Mouse (Mus musculus) left cerebral cortex, postnatal 25 days (tissue): ENCODE measurements around the gene Ppan. TPM values are rescaled to one million over a fixed set of nuclear protein-coding genes. Genes with fewer than 3 reads are reported as not detected.
A peak's percentile ranks its signal among the peaks of the same experiment; 100 is the strongest.

Experiments
- DNase-seq, 2 experiments: peaks; one replicate each; pipeline ENCODE4 v3.0.0; 2022; ENCODE audit warnings: low spot score in 2 of 2, mixed read lengths in 1 of 2
- intact Hi-C: fragments of 180-260 bp; cut with DNase I; formaldehyde crosslinking; loops from one replicate; pipeline ENCODE4 v1.15.1; 2025
- total RNA-seq, 2 experiments: library from RNA; stranded (reverse); gene quantifications; 2 replicates each; pipeline ENCODE4 v1.2.3; 2021

Gene Ppan
- total RNA-seq = 10 to 100 TPM; 19.9 to 21.1 TPM

DNA sequence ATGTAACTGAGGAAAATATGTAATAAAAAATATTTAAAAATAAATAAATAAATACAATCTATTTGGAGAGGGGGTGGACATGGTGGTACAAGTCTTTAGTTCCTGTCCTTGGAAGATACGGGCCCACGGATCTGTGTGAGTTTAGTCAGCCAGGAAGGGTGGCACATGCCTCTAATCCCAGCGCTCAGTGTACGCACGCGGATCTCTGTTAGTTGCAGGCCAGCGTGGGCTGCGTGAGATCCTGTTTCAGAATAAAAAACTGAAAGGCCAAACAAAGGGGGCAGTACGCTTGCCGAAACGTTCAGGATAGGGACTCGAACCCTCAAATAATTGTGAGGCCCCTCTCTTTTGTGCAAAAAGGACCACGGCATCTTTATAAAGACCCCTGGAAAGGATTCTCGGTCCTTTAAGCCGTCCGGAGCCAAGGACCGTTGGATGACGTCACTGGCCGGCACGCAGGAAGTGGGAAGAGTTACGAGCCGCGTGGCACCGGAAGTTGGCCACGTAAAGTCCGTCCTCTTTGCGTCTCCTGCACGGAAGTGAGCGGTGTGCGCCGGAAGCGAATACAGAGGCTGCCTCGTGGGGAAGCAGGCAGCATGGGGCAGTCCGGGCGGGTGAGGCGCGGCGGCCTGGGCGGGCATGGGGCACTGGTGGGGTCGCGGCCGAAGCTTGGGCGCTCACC, at the start of gene Ppan:
Gene Ppan (plus strand): TSS at position 472 of the 682 bp plus-strand sequence.
- intact Hi-C loops = no loop called here
- peak; percentile 97 to 98 for DNase-seq

DNA sequence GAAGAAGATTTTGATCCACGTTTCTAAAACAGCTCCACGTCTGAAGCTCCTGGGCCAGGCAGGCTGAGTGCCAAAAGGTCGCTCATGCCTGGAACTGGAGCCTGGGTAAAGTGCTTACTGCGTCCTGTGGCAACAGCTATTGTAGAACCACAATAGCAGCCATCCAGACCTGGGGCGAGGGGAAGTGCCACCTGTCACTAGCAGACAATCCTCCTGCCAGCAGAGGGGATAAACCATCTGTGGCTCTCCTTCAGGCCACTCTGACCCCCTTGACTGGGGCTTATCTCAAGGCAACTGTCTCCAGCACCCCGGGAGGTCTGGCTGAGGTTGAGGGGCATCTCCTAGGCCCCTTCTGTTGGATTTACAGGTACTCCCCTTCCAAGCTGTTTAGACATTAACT, 49.0 kb upstream of the Ppan start:
- intact Hi-C loops = no loop called here
- no peak for DNase-seq

DNA sequence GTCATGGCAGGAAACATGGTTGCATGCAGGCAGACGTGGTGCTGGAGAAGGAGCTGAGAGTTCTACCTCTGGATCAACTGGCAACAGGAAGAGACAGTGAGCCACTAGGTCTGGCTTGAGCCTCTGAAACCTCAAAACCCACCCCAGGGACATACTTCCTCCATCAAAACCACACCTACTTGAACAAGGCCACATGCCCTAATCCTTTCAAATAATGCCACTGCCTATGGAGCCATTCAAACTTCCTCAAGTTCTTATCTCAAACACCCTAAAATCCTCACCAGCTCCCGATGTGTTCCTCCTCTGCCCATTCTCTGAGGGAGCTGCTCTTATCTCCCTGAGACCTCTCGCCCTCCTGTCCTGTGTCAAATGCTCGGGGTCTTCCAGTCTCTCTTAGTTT, 45.8 kb upstream of the Ppan start:
- DNase-seq = no peak
- intact Hi-C loops = loop anchor here (10.0 kb wide), 1 partner anchor 377 kb away; the partner anchor contains the start of gene Zfp26

DNA sequence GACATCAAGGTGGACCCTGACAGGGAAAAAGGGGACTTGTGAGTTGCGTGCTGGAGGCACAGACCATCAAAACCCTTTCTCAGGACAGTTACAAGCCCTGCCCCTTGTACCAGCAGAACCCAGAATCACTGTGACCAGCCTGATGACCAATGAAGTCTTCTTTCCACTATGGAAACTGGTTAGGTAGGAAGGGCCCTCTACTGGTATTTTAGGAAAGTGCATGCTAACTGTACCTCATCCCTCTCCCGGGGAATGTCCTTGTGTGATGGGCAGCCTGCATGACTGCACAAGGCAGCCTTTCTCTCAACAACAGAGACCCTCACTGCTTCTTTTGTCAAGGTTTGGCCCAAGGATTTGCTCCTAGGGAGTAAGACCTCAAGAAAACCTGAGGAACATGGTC, 45.3 kb upstream of the Ppan start:
- peak; percentile 36 to 57 for DNase-seq
- intact Hi-C loops = loop anchor here (10.0 kb wide), 1 partner anchor 378 kb away; the partner anchor contains the start of gene Zfp26

DNA sequence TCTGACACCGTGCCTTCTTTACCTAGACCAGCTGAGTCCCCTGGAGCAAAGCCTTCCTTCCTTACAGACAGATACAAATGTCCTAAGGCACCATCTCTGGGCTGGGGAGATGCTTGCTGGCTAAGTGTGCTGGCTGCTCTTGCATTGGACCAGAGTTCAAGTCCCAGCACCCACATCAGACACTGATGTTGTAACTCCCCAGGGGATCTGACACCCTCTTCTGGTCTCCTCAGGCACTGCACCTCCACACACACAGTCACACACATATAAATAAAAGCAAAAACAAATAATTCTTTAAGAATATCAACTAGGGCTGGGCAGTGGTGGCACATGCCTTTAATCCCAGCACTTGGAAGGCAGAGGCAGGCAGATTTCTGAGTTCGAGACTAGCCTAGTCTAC, 37.8 kb upstream of the Ppan start:
- no peak for DNase-seq
- intact Hi-C loops = no loop called here

DNA sequence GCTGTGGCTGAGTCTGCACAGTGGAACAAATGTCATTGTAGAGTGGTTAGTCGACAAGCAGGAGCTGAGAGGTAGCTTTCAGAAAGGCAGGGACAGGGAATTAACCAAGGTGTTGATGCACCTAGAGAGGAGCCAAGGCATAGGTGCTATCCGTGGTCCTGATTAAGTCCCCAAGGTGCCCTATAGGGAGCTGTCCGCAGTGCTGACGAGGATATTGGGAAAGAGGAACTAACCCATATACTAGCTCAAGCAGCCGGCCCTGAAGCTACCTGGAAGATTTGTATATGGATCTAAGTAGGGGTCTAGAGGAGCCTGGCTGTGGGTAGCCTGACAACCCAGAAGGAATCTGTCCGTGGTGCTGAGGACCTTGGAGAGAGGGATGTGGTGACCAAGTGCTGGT, 30.8 kb upstream of the Ppan start:
- no peak for DNase-seq
- intact Hi-C loops = no loop called here

DNA sequence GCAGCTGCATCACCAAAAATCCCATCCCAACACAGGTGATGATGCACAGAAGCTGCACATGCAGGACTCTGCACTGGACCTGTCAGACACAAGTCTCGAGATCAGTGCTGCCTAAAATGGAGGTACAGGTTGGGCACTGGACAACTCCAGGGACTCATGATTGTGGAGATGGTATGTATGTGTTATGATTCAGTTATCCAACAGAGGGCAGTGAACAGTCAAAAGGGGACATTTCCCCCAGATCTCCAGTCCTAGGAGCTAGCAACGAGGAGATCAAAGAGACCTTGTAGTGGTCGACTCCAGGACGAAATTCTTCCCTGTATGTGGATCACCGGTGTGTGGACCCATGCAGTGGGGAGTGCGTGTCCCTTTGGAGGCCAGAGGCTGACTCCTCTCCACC, 28.0 kb upstream of the Ppan start:
- intact Hi-C loops = loop anchor here (10.0 kb wide), 1 partner anchor 205 kb away; the partner anchor contains the start of gene Pin1
- DNase-seq = no peak

DNA sequence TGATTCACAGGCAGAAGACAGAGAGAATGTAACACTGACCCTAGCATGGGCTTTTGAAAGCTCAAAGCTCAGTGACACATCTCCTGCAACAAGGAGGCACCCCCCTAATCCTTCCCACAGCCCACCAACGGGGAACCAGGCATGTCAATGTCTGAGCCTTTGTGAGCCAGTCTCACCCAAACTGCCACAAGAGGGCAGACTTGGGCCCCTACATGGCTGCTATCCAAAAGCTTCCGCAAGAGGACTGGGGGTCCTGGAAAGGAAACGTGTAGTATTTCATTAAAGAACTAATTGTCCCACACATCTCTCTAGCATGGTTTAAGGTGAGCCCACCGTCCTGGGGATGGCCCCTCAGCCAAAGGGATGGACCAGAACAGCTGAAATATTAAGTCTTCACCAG, 26.2 kb upstream of the Ppan start:
- peak in 1 of 2 experiments; percentile 9 for DNase-seq
- intact Hi-C loops = loop anchor here (10.0 kb wide), 1 partner anchor 207 kb away; the partner anchor contains the start of gene Pin1

DNA sequence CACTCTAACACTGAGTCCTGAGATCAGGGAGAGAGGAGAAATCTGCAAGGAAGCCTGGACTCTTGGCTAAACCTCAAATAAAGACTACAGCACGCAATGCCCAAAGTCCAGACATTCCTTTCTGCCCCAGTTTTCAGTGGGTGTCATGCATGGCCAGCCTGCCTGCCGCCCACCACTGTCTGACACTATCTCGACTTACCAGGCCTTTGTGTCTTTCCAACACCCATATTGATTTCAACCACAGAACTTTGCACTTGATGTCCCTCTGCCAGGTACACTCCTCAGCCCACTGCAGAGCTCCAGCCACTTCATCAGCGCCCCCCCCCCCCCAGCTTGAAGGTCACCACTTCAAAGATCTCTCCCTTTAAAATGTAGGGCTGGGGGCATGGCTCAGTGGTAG, 25.8 kb upstream of the Ppan start:
- intact Hi-C loops = loop anchor here (10.0 kb wide), 1 partner anchor 207 kb away; the partner anchor contains the start of gene Pin1
- DNase-seq = no peak

DNA sequence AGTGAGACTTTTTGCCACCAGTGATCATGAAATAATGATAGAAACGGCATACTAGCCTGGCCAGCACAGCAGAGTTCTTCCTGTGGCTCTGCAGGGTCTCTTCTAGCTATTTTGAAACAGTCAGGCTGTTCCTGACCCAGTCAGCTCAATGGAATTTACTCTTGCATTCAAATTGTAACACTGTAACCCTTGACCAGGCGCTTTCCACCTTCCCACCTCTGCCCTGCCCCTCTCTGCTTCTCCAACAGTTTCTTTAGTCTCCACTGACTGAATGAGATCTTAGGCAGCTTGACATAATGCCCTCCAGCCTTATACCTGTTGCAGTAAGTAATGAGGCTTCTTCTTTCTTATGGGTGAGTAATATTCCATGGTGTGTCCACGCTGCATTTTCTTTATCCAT, 21.1 kb upstream of the Ppan start:
- no peak for DNase-seq

DNA sequence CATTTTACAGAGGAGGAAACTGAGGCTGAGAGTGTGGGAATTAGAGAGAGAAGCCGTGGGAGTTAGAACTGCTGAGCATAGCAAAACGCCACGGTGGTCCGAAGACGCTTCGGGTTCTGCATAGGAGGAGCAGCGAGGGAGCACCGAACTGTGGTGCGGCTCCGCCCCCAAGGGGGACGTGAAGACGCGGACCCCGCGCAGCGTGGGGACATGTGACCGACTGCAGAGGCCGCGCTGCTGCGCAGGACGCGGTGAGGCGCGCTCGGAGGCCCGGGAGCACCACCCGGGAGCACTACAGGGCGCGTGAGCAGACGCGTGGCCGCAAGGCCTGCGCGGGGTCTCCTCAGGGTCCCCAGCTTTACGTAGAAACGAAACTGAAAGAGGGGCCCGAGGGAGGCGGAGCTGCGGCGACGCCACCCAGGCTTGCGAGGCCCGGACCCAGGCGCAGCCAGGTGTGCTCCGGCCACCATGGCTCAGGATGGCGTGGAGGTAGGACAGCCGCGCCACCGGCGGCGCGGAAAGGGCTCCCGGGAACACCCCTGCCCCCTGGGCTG, 19.4 kb upstream of the Ppan start, which contains the start of gene A230050P20Rik:
Gene A230050P20Rik (plus strand): TSS at position 195 of the 554 bp plus-strand sequence.
- intact Hi-C loops = loop anchor here (10.0 kb wide), 1 partner anchor 214 kb away; the partner anchor contains the start of gene Pin1
- peak; percentile 87 to 88 for DNase-seq

More for the DNA sequence above, 21.1 kb upstream of the Ppan start:
- intact Hi-C loops = loop anchor here (10.0 kb wide), 1 partner anchor 212 kb away; the partner anchor contains the start of gene Pin1

DNA sequence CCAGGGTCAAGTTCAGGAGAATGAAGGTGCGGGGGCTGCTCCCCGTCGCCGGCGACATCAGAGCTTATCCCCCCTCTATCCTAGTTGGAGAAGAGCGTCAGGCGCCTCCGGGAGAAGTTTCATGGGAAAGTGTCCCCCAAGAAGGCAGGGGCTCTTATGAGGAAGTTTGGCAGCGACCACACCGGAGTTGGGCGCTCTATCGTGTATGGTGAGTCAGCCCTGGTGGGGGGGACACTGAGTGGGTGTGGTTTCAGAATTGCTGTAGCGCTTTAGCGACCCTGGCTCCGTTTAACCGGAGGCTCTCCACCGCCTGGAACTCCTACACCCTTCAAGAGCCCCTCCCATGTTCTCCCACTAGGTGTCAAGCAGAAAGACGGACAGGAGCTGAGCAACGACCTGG, 18.7 kb upstream of the Ppan start:
- DNase-seq = peak in 1 of 2 experiments; percentile 43
- intact Hi-C loops = loop anchor here (10.0 kb wide), 1 partner anchor 214 kb away; the partner anchor contains the start of gene Pin1

DNA sequence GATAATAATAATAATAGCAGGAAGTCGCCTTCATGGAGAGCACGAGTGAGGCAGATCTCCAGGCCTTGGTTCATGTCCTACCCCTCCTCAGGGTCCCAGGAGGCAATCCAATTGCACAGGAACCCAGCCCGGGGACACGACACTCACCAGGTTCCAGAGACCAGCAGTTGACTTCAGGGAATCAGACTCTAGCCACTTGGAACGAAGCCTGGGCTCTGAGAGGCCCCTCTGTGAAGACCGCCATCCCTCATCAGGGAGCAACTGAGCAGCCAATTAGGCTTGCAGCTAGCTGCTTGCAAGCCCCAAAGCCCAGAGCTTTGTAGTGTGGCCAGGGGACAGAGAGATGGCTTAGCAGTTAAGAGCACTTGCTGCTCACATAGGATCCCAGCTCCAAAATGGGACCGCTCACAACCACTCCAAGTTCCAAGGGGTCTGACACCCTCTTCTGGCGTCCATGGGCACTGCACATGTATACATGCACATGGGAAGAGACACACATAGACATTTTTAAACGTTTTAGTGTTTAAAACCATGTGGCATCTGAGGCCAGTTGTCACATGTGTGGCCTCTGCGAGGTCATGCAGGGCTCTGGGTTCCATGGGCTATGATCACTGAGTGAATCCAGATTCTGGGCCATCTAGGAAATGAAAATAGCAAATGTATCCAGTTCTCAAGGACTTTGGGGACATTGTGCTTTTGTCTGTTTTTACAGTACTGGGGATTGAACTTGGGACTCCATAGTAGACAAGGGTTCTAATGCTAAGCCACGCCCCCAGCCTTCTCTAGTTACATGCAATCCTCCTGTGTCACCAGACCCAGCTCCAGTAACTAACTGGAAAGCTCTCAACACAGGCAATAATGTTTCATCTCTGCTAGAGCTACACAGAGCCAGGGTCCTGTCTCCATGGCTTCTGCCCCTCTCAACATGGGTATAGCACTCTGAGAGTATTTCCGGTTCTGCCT, 17.5 kb upstream of the Ppan start:
- intact Hi-C loops = no loop called here

DNA sequence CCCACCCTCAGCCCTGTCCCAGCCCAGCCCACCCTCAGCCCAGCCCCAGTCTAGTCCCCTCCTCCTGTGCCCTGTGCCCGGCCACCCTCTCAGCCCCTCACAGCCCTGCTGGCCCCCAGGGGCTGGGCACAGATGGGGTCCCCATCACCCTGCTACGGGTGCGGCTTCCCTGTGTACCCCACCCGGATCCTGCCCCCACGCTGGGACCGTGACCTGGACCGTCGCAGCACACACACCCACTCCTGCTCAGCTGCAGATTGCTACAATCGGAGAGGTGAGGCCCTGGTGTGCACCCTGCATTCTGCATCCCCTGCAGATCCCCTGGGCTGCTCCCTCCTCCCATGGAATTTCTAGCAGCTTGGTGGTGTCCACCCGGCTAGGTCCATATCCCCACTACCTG, 15.0 kb upstream of the Ppan start:
- DNase-seq = no peak
- intact Hi-C loops = no loop called here

More for the DNA sequence above, 17.5 kb upstream of the Ppan start:
- no peak for DNase-seq

DNA sequence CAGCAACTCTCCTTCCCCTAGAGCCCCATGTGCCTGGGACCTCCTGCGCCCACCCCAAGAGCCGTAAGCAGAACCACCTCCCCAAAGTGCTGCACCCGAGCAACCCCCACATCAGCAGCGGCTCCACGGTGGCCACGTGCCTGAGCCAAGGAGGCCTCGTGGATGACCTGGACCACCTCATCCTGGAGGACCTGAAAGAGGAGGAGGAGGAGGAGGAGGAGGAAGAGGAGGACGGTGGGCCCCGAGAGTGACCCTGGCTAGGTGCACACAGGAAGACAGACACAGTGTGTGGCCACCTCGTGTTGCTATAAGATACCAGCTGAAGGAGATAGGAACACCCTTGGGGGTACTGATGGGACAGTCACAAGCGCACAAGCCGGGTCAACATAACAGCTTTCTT, 14.5 kb upstream of the Ppan start:
- no peak for DNase-seq
- intact Hi-C loops = no loop called here

DNA sequence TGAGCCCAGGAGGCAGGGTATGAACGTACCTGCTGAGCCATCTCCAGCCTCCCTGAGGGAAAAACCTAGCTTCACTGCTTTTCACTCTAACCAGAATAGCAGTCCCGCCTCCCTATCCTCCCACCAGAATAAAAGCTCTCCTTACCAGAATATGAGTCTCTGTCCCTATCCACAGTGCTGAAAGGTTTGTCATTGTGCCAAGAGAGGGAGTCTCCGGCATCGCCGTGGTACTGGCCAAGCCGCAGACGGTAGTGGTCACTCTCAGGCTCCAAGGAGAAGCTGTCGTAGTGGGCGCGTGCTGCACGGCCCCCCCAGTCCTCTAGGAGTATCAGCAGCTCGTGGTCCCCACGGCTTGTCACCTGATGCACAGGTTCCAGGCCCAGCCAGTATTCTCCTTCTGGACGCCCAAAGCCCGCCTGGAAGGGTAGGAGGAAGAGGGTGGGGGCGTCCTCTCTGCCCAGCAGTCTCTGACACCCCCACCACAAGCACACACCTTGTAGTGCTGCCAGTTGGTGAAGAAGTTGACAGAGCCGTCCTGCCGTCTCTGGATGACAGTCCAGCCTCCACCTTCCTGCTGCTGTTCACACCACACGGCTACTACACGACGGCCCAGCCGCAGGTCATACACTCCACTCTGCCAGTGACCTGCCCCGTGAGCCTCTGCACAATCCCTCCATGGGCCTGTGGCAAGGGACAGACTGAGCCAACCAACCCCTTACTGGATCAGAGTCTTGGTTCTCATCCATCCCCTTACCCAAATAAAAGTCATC, 12.8 kb upstream of the Ppan start:
- DNase-seq = peak; percentile 53 to 86
- intact Hi-C loops = no loop called here

DNA sequence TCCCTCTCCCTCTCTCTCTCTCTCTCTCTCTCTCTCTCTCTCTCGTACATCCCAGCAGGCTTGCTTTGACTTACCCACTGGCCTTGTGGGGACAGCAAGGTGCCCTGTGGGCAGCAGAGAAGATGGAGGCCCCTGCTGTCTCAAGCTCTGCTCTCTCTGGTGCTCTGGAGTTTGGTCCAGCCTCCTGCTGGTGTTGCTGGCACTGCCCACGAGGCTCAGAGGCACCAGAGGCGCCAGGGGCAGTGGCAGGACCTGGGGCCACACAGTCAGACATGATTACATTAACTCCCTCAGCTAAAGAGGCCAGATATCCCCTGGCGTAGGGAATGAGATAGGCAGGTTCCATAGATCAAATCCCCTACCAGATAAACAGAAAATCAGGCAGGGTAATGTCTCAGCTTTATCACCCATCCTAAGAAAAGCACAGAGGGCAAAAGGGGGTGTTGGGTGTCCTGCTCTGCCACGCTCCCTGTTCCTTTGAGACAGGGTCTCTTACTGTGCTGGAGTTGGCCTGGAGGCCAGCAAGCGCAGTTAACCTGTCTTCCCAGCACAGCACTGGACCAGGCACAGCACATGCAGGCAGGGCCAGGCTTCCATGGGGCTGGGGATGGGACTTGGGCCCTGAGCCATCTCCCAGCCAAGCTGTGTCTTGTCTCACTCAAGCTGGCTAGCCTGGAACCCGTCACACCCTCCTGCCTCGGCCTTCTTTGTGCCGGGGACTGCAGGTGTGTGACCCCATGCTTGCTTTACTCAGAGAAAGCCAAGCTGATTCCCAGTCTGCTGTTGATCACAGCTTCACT, 11.5 kb upstream of the Ppan start:
- no peak for DNase-seq
- intact Hi-C loops = no loop called here
